Mouse (Mus musculus): ENCODE data around the gene Sept12. TPM values are rescaled to one million over a fixed set of nuclear protein-coding genes. Genes with fewer than 3 reads are reported as not detected.

Gene Sept12
- polyA plus RNA-seq, 1 experiment from 2014 or later: not detected

GRCm38 (mm10) chr16:5012036-5013005 lies 14.7 kb upstream of the Sept12 start:
- H3K4me3 ChIP-seq (ENCODE audit: low read length): peak overlapping the region; percentile 78
- no peaks in the 10 kb centered on the region for H3K27me3 ChIP-seq (ENCODE audit: control insufficient read depth, insufficient read depth, low read length)
- H3K4me1 ChIP-seq (ENCODE audit: control insufficient read depth, insufficient read depth, low read length): peaks cover 6% of the 10 kb centered on the region
- H3K4me2 ChIP-seq (ENCODE audit: low read depth, low read length): peak overlapping the region; percentile 95
- peak overlapping the region; percentile 79 for H3K9ac ChIP-seq (ENCODE audit: low read length)
- 47% methylated on average over 13 of the region's 13 CpGs for WGBS
- ATAC-seq (replicated peaks; ENCODE audit: extremely low read depth, insufficient read depth, low FRiP score): no peak
- H3K9me3 ChIP-seq (replicated peaks; ENCODE audit: control insufficient read depth, low read length): no peaks in the 10 kb centered on the region
- no peak overlapping the region for H3K27ac ChIP-seq (ENCODE audit: low read length)
- peaks cover 25% of the 10 kb centered on the region for H3K36me3 ChIP-seq (ENCODE audit: control insufficient read depth, insufficient read depth)

- H3K9ac ChIP-seq (ENCODE audit: low read length): no peak overlapping the region
- 81% methylated on average over 7 of the region's 7 CpGs for WGBS
Observed at GRCm38 (mm10) chr16:5011285-5011684, 13.6 kb upstream of the Sept12 start.

GRCm38 (mm10) chr16:5010371-5010935 lies 12.8 kb upstream of the Sept12 start:
- Histone ChIP-seq H3K9me3 (replicated peaks; ENCODE audit: control insufficient read depth, low read length) (no peaks in the 10 kb centered on the region), H3K4me1 (ENCODE audit: control insufficient read depth, insufficient read depth, low read length) (peaks cover 11% of the 10 kb centered on the region), H3K27ac (ENCODE audit: low read length) (no peak overlapping the region), H3K36me3 (ENCODE audit: control insufficient read depth, insufficient read depth) (peaks cover 9% of the 10 kb centered on the region), H3K4me2 (ENCODE audit: low read depth, low read length) (no peak overlapping the region), H3K9ac (ENCODE audit: low read length) (no peak overlapping the region), H3K4me3 (ENCODE audit: low read length) (no peak overlapping the region), H3K27me3 (ENCODE audit: control insufficient read depth, insufficient read depth, low read length) (no peaks in the 10 kb centered on the region)
- WGBS: 92% methylated on average over 10 of the region's 10 CpGs
- no peak for ATAC-seq (replicated peaks; ENCODE audit: extremely low read depth, insufficient read depth, low FRiP score)

More at GRCm38 (mm10) chr16:5011285-5011684, 13.6 kb upstream of the Sept12 start:
- Histone ChIP-seq H3K4me2 (ENCODE audit: low read depth, low read length) (no peak overlapping the region), H3K36me3 (ENCODE audit: control insufficient read depth, insufficient read depth) (peaks cover 18% of the 10 kb centered on the region), H3K27ac (ENCODE audit: low read length) (no peak overlapping the region), H3K9me3 (replicated peaks; ENCODE audit: control insufficient read depth, low read length) (no peaks in the 10 kb centered on the region), H3K27me3 (ENCODE audit: control insufficient read depth, insufficient read depth, low read length) (no peaks in the 10 kb centered on the region), H3K4me3 (ENCODE audit: low read length) (no peak overlapping the region), H3K4me1 (ENCODE audit: control insufficient read depth, insufficient read depth, low read length) (peaks cover 11% of the 10 kb centered on the region)
- ATAC-seq (replicated peaks; ENCODE audit: extremely low read depth, insufficient read depth, low FRiP score): no peak

GRCm38 (mm10) chr16:5008076-5008475 lies 10.4 kb upstream of the Sept12 start:
- Histone ChIP-seq H3K27me3 (ENCODE audit: control insufficient read depth, insufficient read depth, low read length) (no peaks in the 10 kb centered on the region), H3K36me3 (ENCODE audit: control insufficient read depth, insufficient read depth) (no peaks in the 10 kb centered on the region), H3K9ac (ENCODE audit: low read length) (no peak overlapping the region), H3K9me3 (replicated peaks; ENCODE audit: control insufficient read depth, low read length) (no peaks in the 10 kb centered on the region), H3K4me2 (ENCODE audit: low read depth, low read length) (no peak overlapping the region), H3K4me3 (ENCODE audit: low read length) (no peak overlapping the region), H3K27ac (ENCODE audit: low read length) (no peak overlapping the region), H3K4me1 (ENCODE audit: control insufficient read depth, insufficient read depth, low read length) (peaks cover 11% of the 10 kb centered on the region)
- 85% methylated on average over 12 of the region's 12 CpGs for WGBS
- no peak for ATAC-seq (replicated peaks; ENCODE audit: extremely low read depth, insufficient read depth, low FRiP score)

DNA sequence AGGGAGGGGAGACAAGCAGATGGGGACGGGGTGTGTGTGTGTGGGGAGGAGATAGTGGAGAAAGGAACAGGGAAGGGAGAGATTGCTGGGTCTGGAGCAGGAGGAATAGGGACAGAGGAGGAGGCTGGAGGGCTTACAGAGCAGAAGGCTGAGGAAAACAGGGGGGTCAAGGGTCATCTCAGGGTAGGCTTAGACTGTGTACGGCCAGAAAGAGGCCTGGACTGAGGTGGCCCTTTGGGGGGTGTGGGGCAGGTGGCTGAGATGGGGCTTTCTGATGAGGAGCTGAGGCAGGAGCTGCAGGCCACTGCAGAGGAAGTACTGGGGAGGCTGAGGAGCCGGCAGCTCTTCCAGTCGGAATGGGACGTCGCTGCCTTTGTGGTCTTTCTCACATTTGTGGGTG lies 9.8 kb upstream of the Sept12 start:
- Histone ChIP-seq H3K4me3 (ENCODE audit: low read length) (no peak overlapping the region), H3K9ac (ENCODE audit: low read length) (no peak overlapping the region; the same call in 1 of the 2 replicates), H3K27ac (ENCODE audit: low read length) (no peak overlapping the region), H3K27me3 (ENCODE audit: control insufficient read depth, insufficient read depth, low read length) (no peaks in the 10 kb centered on the region), H3K36me3 (ENCODE audit: control insufficient read depth, insufficient read depth) (no peaks in the 10 kb centered on the region), H3K9me3 (replicated peaks; ENCODE audit: control insufficient read depth, low read length) (no peaks in the 10 kb centered on the region), H3K4me1 (ENCODE audit: control insufficient read depth, insufficient read depth, low read length) (peaks cover 9% of the 10 kb centered on the region), H3K4me2 (ENCODE audit: low read depth, low read length) (peak overlapping the region; percentile 8; the same call in 1 of the 2 replicates)
- no peak for ATAC-seq (replicated peaks; ENCODE audit: extremely low read depth, insufficient read depth, low FRiP score)
- WGBS: 56% methylated on average over 6 of the region's 6 CpGs

DNA sequence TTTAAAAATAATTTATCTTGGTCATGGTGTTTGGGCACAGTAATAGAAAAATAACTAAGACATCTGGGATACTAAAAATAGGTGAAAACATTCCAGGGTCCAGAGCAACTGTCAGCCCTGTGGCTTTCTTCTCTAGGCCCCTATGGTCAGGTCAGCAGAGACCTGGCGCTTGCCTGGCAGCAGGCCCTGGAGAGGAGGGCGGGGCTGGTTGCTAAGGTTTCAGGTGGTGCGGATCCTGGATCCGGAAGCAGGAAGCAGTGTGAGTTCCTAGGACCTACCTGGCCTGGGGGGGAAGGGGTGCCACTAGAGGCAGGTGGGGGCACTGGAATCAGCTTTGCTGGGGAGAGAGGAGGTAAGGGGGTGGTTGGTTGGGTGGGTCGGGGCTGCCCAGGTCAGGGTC lies 9.4 kb upstream of the Sept12 start, which contains the start of gene Smim22:
Smim22 (plus strand) TSS at position 222 of the 400 bp plus-strand sequence.
- 0 out of 2 replicates have a peak, but pooled peaks have one; percentile 30 for ATAC-seq (replicated peaks; ENCODE audit: extremely low read depth, insufficient read depth, low FRiP score)
- no peak within 1 kb of the TSS; the same call in 1 of the 2 replicates for H3K9ac ChIP-seq (ENCODE audit: low read length)

GRCm38 (mm10) chr16:5000611-5001010 lies 3.0 kb upstream of the Sept12 start:
- ATAC-seq (replicated peaks; ENCODE audit: extremely low read depth, insufficient read depth, low FRiP score): no peak
- Histone ChIP-seq H3K4me2 (ENCODE audit: low read depth, low read length) (no peak overlapping the region), H3K4me3 (ENCODE audit: low read length) (no peak overlapping the region), H3K36me3 (ENCODE audit: control insufficient read depth, insufficient read depth) (no peaks in the 10 kb centered on the region), H3K9me3 (replicated peaks; ENCODE audit: control insufficient read depth, low read length) (no peaks in the 10 kb centered on the region), H3K4me1 (ENCODE audit: control insufficient read depth, insufficient read depth, low read length) (no peaks in the 10 kb centered on the region; the same call in 1 of the 2 replicates), H3K9ac (ENCODE audit: low read length) (no peak overlapping the region), H3K27me3 (ENCODE audit: control insufficient read depth, insufficient read depth, low read length) (no peaks in the 10 kb centered on the region), H3K27ac (ENCODE audit: low read length) (no peak overlapping the region)
- 67% methylated on average over 3 of the region's 3 CpGs for WGBS

More for the DNA sequence above, 9.4 kb upstream of the Sept12 start, which contains the start of gene Smim22:
- H3K27me3 ChIP-seq (ENCODE audit: control insufficient read depth, insufficient read depth, low read length): no peaks in the 10 kb centered on the region
- H3K4me2 ChIP-seq (ENCODE audit: low read depth, low read length): peak within 1 kb of the TSS; percentile 8; the same call in 1 of the 2 replicates
- H3K4me3 ChIP-seq (ENCODE audit: low read length): no peak within 1 kb of the TSS
- no peak within 1 kb of the TSS for H3K27ac ChIP-seq (ENCODE audit: low read length)
- no peaks in the 10 kb centered on the region for H3K36me3 ChIP-seq (ENCODE audit: control insufficient read depth, insufficient read depth)
- WGBS: 53% methylated on average over 5 of the region's 5 CpGs
- H3K9me3 ChIP-seq (replicated peaks; ENCODE audit: control insufficient read depth, low read length): no peaks in the 10 kb centered on the region
- peaks cover 5% of the 10 kb centered on the region; the same call in 1 of the 2 replicates for H3K4me1 ChIP-seq (ENCODE audit: control insufficient read depth, insufficient read depth, low read length)

DNA sequence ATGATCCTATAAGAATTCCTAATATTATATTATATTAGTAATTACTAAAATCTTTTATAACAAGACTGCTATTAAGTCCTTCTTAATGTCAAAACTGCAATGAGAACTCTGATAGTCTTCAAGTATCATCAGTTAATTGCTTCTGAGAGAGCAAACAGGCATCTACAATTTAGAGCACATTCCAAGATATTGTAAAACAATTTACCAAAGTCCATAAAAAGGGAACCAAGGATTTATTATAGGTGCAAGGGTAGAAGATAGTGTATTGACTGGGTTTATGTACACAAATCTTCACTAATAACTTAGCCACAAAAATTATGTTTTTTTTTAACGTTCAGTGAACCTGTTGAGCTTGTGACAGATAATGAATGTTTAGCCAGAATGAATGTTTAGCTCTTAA lies 1.3 kb upstream of the Sept12 start:
- Histone ChIP-seq H3K9ac (ENCODE audit: low read length) (no peak overlapping the region), H3K4me1 (ENCODE audit: control insufficient read depth, insufficient read depth, low read length) (no peaks in the 10 kb centered on the region; the same call in 1 of the 2 replicates), H3K27ac (ENCODE audit: low read length) (no peak overlapping the region), H3K4me2 (ENCODE audit: low read depth, low read length) (no peak overlapping the region), H3K9me3 (replicated peaks; ENCODE audit: control insufficient read depth, low read length) (no peaks in the 10 kb centered on the region), H3K36me3 (ENCODE audit: control insufficient read depth, insufficient read depth) (no peaks in the 10 kb centered on the region), H3K27me3 (ENCODE audit: control insufficient read depth, insufficient read depth, low read length) (no peaks in the 10 kb centered on the region), H3K4me3 (ENCODE audit: low read length) (no peak overlapping the region)
- no peak for ATAC-seq (replicated peaks; ENCODE audit: extremely low read depth, insufficient read depth, low FRiP score)
- 69% methylated on average over 1 of the region's 1 CpGs for WGBS

GRCm38 (mm10) chr16:4993276-4993675 lies 4.4 kb downstream of the Sept12 start:
- no peak overlapping the region for H3K27ac ChIP-seq (ENCODE audit: low read length)
- H3K36me3 ChIP-seq (ENCODE audit: control insufficient read depth, insufficient read depth): no peaks in the 10 kb centered on the region
- no peak overlapping the region for H3K4me3 ChIP-seq (ENCODE audit: low read length)
- H3K4me2 ChIP-seq (ENCODE audit: low read depth, low read length): no peak overlapping the region
- no peaks in the 10 kb centered on the region for H3K9me3 ChIP-seq (replicated peaks; ENCODE audit: control insufficient read depth, low read length)
- no peak overlapping the region for H3K9ac ChIP-seq (ENCODE audit: low read length)
- 62% methylated on average over 4 of the region's 4 CpGs for WGBS
- ATAC-seq (replicated peaks; ENCODE audit: extremely low read depth, insufficient read depth, low FRiP score): no peak
- no peaks in the 10 kb centered on the region; the same call in 1 of the 2 replicates for H3K4me1 ChIP-seq (ENCODE audit: control insufficient read depth, insufficient read depth, low read length)
- no peaks in the 10 kb centered on the region for H3K27me3 ChIP-seq (ENCODE audit: control insufficient read depth, insufficient read depth, low read length)
